Mouse (Mus musculus): ENCODE data around the gene Senp3.

DNA sequence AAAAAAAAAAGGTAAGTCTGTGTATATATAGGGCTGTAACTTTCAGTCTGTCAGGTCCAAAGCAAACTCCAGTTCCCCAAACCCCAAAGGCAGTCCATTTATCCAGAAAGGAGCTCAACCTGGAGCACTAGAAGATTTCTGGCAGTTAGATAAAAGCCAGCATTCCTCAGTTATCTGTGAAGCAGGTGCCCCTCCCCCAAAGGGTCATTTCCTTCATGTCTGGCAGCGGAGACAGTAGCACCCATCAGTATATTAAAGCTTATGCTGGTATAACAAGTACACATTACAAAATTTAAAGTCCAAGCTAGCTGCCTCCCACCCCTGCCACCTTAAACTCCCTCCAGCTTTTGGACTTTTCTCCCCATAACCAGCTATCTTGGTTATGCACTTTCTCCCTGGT is 17.7 kb upstream of the Senp3 start:
- TF ChIP-seq POLR2A (IDR thresholded peaks at IDR 0.05; ENCODE audit: insufficient read depth, low read length) = no peak
- TF ChIP-seq EP300 (IDR thresholded peaks at IDR 0.05; ENCODE audit: insufficient read depth, low read depth, low read length) = no peak
- TF ChIP-seq CTCF (IDR thresholded peaks at IDR 0.05; ENCODE audit: low read depth, low read length) = no peak
